Mouse (Mus musculus): ENCODE data around the gene Fam114a1. TPM values are rescaled to one million over a fixed set of nuclear protein-coding genes. Genes with fewer than 3 reads are reported as not detected.
A peak's percentile ranks its signal among the peaks of the same experiment; 100 is the strongest.

The Fam114a1 gene
- 39.3 and 41.4 TPM in 2 replicates for polyA plus RNA-seq (2015; fragmentation: Nextera tagmentation; extraction: Ambion mirVana)

- Histone ChIP-seq H3K4me1 (peaks cover 20% of the 10 kb centered on the region), H3K27ac (peak within 1 kb of the TSS; percentile 83), H3K9me3 (replicated peaks) (no peaks in the 10 kb centered on the region), H3K36me3 (no peaks in the 10 kb centered on the region), H3K4me2 (peak within 1 kb of the TSS; percentile 84), H3K4me3 (replicated peaks) (peak within 1 kb of the TSS; percentile 71), H3K9ac (peak within 1 kb of the TSS; percentile 76), H3K27me3 (no peaks in the 10 kb centered on the region)
- 1% methylated on average over 66 of the region's 68 CpGs for WGBS
- ATAC-seq (replicated peaks; ENCODE audit: low FRiP score), result peak; percentile 92
Measured at GRCm38 (mm10) chr5:64969861-64970771, at the start of gene Fam114a1. TSS of gene Fam114a1 (plus strand) at chr5:64970071.

DNA sequence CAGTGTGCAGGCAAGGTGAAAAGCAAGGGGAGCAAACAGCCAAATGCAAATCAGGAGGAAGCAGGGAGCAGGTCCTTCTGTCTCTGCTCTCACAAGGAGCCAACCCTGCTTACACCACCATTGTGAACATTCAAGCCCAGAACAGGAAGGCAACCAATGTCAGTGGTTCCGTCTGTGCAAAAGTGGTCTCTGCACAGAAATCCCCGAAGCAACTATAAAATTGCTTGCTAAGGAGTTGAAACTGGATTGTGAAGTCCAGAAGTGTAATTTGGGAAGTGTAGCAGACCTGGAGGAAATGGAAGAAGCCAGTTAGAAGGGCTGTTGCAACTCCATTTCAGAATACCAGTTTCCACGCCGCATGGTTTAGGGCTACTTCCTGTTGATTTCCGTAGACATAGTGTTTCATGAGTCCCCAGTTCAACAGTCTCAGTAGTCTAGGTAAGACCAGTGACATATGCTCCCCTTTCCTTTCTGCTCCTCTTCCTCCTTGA is 46.9 kb upstream of the Fam114a1 start:
- 89% methylated on average over 5 of the region's 5 CpGs for WGBS
- no peaks in the 10 kb centered on the region for H3K36me3 ChIP-seq
- no peak for ATAC-seq (replicated peaks; ENCODE audit: low FRiP score)
- H3K9ac ChIP-seq, result no peak overlapping the region
- H3K27ac ChIP-seq, result no peak overlapping the region
- H3K9me3 ChIP-seq (replicated peaks), result no peaks in the 10 kb centered on the region
- H3K4me2 ChIP-seq, result no peak overlapping the region
- no peak overlapping the region for H3K4me3 ChIP-seq (replicated peaks)
- H3K4me1 ChIP-seq, result no peaks in the 10 kb centered on the region
- H3K27me3 ChIP-seq, result no peaks in the 10 kb centered on the region

GRCm38 (mm10) chr5:64932215-64932614 is 37.7 kb upstream of the Fam114a1 start:
- WGBS, result 51% methylated on average over 3 of the region's 3 CpGs
- Histone ChIP-seq H3K9me3 (replicated peaks) (no peaks in the 10 kb centered on the region), H3K27me3 (no peaks in the 10 kb centered on the region), H3K36me3 (no peaks in the 10 kb centered on the region), H3K9ac (no peak overlapping the region), H3K4me3 (replicated peaks) (no peak overlapping the region), H3K4me1 (no peaks in the 10 kb centered on the region), H3K27ac (no peak overlapping the region), H3K4me2 (no peak overlapping the region)
- no peak for ATAC-seq (replicated peaks; ENCODE audit: low FRiP score)

DNA sequence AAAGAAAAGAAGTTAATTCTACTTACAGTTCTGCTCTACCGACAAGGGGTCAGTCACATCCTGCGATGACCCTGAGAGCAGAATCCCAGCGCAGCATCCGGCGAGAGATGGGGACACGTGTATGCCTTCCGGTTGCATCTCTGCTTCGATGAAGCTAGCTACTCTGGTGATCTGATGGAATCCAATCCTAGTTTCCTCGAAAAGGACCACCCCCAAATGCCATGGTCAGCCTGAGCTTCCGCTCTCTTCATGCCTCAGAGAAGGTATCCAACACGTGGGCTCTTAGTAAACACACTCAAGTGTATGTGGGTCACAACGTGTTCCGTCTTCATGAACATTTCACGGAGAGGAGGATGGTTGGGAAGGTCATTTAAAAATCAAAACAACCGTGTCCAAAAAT is 37.1 kb upstream of the Fam114a1 start:
- ATAC-seq (replicated peaks; ENCODE audit: low FRiP score), result no peak
- no peaks in the 10 kb centered on the region for H3K4me1 ChIP-seq
- H3K9ac ChIP-seq, result no peak overlapping the region
- H3K9me3 ChIP-seq (replicated peaks), result no peaks in the 10 kb centered on the region
- H3K4me3 ChIP-seq (replicated peaks), result no peak overlapping the region
- no peak overlapping the region for H3K4me2 ChIP-seq
- H3K27me3 ChIP-seq, result no peaks in the 10 kb centered on the region
- H3K27ac ChIP-seq, result no peak overlapping the region
- H3K36me3 ChIP-seq, result no peaks in the 10 kb centered on the region
- 87% methylated on average over 15 of the region's 15 CpGs for WGBS

DNA sequence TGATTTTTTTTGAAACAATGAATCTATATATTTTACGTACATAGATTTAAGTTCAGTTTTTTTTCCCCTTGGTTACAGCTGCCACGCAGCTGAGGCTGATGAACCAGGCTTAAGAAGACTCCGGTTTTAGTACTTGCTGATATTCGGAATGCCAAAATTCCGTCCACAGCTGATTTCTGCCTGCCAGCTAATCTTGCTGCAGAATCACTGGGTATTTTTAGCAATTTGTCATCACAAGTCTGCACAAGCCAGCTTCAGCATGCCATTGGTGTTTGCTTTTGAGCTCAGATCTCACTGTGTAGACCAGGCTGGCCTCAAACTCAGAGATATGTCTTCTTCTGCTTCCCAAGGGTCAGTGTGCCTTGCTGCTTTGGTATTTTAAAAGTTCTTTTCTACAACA is 18.4 kb upstream of the Fam114a1 start:
- H3K9ac ChIP-seq, result no peak overlapping the region
- H3K4me1 ChIP-seq, result no peaks in the 10 kb centered on the region
- no peaks in the 10 kb centered on the region for H3K27me3 ChIP-seq
- no peaks in the 10 kb centered on the region for H3K9me3 ChIP-seq (replicated peaks)
- H3K4me2 ChIP-seq, result no peak overlapping the region
- no peaks in the 10 kb centered on the region for H3K36me3 ChIP-seq
- 84% methylated on average over 5 of the region's 5 CpGs for WGBS
- H3K4me3 ChIP-seq (replicated peaks), result no peak overlapping the region
- H3K27ac ChIP-seq, result no peak overlapping the region
- no peak for ATAC-seq (replicated peaks; ENCODE audit: low FRiP score)

DNA sequence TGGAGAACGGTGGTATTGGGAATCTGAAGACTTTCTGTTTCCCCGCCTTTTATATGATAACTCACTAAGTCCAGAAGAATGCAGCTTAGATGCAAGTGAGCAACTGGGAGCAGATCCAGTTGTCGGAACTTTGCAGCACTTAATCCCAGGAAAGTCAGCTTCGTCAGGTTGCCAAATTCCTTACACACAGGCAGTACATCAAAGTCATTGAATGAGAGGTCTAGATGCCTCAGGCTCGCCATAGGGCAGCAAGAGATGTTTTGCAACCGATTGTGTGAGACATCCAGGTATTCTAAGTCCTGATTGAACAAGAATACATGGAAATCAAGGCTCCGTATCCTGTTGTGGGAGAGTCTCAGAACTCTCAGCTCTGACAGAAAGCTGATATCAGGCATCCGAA is 14.9 kb upstream of the Fam114a1 start:
- no peaks in the 10 kb centered on the region for H3K4me1 ChIP-seq
- no peak overlapping the region for H3K9ac ChIP-seq
- H3K9me3 ChIP-seq (replicated peaks), result no peaks in the 10 kb centered on the region
- H3K27ac ChIP-seq, result no peak overlapping the region
- no peaks in the 10 kb centered on the region for H3K27me3 ChIP-seq
- 76% methylated on average over 8 of the region's 8 CpGs for WGBS
- no peak for ATAC-seq (replicated peaks; ENCODE audit: low FRiP score)
- H3K4me2 ChIP-seq, result no peak overlapping the region
- no peak overlapping the region for H3K4me3 ChIP-seq (replicated peaks)
- no peaks in the 10 kb centered on the region for H3K36me3 ChIP-seq

DNA sequence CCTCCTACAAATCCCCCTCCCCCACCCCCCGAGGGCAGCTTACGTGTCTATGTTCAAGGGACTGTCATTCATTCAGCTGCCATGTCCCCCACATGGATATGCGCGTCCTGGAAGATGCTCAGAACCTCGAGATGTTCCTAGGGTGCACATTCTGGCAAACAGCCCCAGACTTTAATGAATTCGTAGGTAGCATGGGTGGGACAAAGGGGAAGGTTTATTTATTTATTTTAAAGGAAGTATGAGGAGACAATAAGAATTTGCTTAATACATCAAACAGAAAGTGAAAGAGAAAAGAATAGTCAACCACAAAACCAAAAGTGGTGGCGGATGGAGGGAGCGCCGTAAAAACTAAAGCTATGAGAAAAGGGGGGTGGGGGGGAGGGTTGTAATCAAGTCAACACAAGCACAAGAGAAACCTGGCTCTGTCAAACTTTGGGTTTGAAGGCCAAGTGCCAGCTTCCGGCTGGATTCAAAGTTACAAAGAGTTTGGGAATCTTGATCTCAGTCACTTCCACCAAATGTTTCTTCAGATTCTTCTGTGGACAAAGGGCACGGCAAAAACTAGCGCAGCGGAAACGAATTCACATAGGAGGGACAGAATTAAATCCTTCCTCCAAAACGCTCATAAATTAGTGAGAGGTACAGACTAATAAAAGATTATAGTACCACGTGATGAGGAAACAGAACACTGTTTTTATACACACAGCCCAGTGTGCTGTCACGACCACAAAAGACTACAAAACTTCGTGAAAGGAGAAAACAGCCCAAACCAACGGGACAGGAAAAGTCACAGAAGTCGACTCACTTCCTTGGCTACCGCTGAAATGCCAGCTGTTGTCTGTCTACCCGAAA is 10.7 kb upstream of the Fam114a1 start:
- no peak overlapping the region for H3K4me3 ChIP-seq (replicated peaks)
- ATAC-seq (replicated peaks; ENCODE audit: low FRiP score), result no peak
- WGBS, result 76% methylated on average over 22 of the region's 22 CpGs

GRCm38 (mm10) chr5:64959843-64960230 is 10.0 kb upstream of the Fam114a1 start, which contains the start of gene Tlr6:
TSS of gene Tlr6 (minus strand) at chr5:64960097.
- no peak for ATAC-seq (replicated peaks; ENCODE audit: low FRiP score)
- H3K27me3 ChIP-seq, result no peaks in the 10 kb centered on the region
- peak within 1 kb of the TSS; percentile 48; the same call in 1 of the 2 replicates for H3K27ac ChIP-seq
- 78% methylated on average over 13 of the region's 13 CpGs for WGBS
- no peaks in the 10 kb centered on the region for H3K9me3 ChIP-seq (replicated peaks)
- peak within 1 kb of the TSS; percentile 36 for H3K4me2 ChIP-seq
- H3K36me3 ChIP-seq, result no peaks in the 10 kb centered on the region
- no peak within 1 kb of the TSS for H3K9ac ChIP-seq
- no peak within 1 kb of the TSS for H3K4me3 ChIP-seq (replicated peaks)
- H3K4me1 ChIP-seq, result no peaks in the 10 kb centered on the region

More for the DNA sequence above, 10.7 kb upstream of the Fam114a1 start:
- peak overlapping the region; percentile 36 for H3K4me2 ChIP-seq
- H3K27ac ChIP-seq, result peak overlapping the region; percentile 48; the same call in 1 of the 2 replicates
- H3K9ac ChIP-seq, result no peak overlapping the region
- no peaks in the 10 kb centered on the region for H3K27me3 ChIP-seq
- H3K9me3 ChIP-seq (replicated peaks), result no peaks in the 10 kb centered on the region
- H3K36me3 ChIP-seq, result no peaks in the 10 kb centered on the region
- H3K4me1 ChIP-seq, result no peaks in the 10 kb centered on the region

GRCm38 (mm10) chr5:64960857-64961391 is 8.9 kb upstream of the Fam114a1 start:
- no peaks in the 10 kb centered on the region for H3K27me3 ChIP-seq
- no peaks in the 10 kb centered on the region for H3K36me3 ChIP-seq
- ATAC-seq (replicated peaks; ENCODE audit: low FRiP score), result no peak
- H3K27ac ChIP-seq, result no peak overlapping the region
- no peak overlapping the region for H3K9ac ChIP-seq
- no peak overlapping the region for H3K4me3 ChIP-seq (replicated peaks)
- H3K4me2 ChIP-seq, result no peak overlapping the region
- H3K9me3 ChIP-seq (replicated peaks), result no peaks in the 10 kb centered on the region
- WGBS, result 85% methylated on average over 13 of the region's 13 CpGs
- no peaks in the 10 kb centered on the region for H3K4me1 ChIP-seq

- no peak for ATAC-seq (replicated peaks; ENCODE audit: low FRiP score)
- Histone ChIP-seq H3K9ac (no peak overlapping the region), H3K36me3 (no peaks in the 10 kb centered on the region), H3K9me3 (replicated peaks) (no peaks in the 10 kb centered on the region), H3K4me2 (no peak overlapping the region), H3K4me3 (replicated peaks) (no peak overlapping the region), H3K27me3 (no peaks in the 10 kb centered on the region), H3K27ac (no peak overlapping the region), H3K4me1 (no peaks in the 10 kb centered on the region)
- 81% methylated on average over 5 of the region's 5 CpGs for WGBS
Measured at GRCm38 (mm10) chr5:64963271-64963670, 6.6 kb upstream of the Fam114a1 start.

GRCm38 (mm10) chr5:64963735-64964134 is 6.1 kb upstream of the Fam114a1 start:
- no peak overlapping the region for H3K27ac ChIP-seq
- H3K9me3 ChIP-seq (replicated peaks), result no peaks in the 10 kb centered on the region
- WGBS, result 90% methylated on average over 3 of the region's 3 CpGs
- ATAC-seq (replicated peaks; ENCODE audit: low FRiP score), result no peak
- no peak overlapping the region for H3K4me2 ChIP-seq
- H3K4me3 ChIP-seq (replicated peaks), result no peak overlapping the region
- 0 out of 2 replicates have a peak, but pooled peaks cover 2% of the 10 kb centered on the region for H3K4me1 ChIP-seq
- H3K27me3 ChIP-seq, result no peaks in the 10 kb centered on the region
- H3K9ac ChIP-seq, result no peak overlapping the region
- no peaks in the 10 kb centered on the region for H3K36me3 ChIP-seq
